Mouse (Mus musculus): Measurements from ENCODE around the gene Ptprm.
"Not testable (repeated sequence)": the region's sequence is repeated elsewhere in the genome, so short reads cannot be mapped to it uniquely, and the experiment has no call there.

Gene Ptprm

GRCm38 (mm10) chr17:66879151-66879550 is 475.1 kb downstream of the Ptprm start:
- no peak for DNase-seq (ENCODE audit: low read depth, low spot score)

GRCm38 (mm10) chr17:66877582-66877981 is 476.7 kb downstream of the Ptprm start:
- DNase-seq (ENCODE audit: low read depth, low spot score), result no peak

- no peak for DNase-seq (ENCODE audit: low read depth, low spot score)
Observed at GRCm38 (mm10) chr17:66874810-66875209, 479.4 kb downstream of the Ptprm start.

- no peak for DNase-seq (ENCODE audit: low read depth, low spot score)
Observed at GRCm38 (mm10) chr17:66871396-66871795, 482.9 kb downstream of the Ptprm start.

GRCm38 (mm10) chr17:66869581-66870002 is 484.7 kb downstream of the Ptprm start:
- DNase-seq (ENCODE audit: low read depth, low spot score), result no peak

GRCm38 (mm10) chr17:66864441-66864840 is 489.8 kb downstream of the Ptprm start:
- DNase-seq (ENCODE audit: low read depth, low spot score), result no peak

GRCm38 (mm10) chr17:66861557-66861956 is 492.7 kb downstream of the Ptprm start:
- no peak for DNase-seq (ENCODE audit: low read depth, low spot score)

GRCm38 (mm10) chr17:66858757-66859156 is 495.5 kb downstream of the Ptprm start:
- no peak for DNase-seq (ENCODE audit: low read depth, low spot score)

GRCm38 (mm10) chr17:66852496-66852895 is 501.8 kb downstream of the Ptprm start:
- DNase-seq (ENCODE audit: low read depth, low spot score), result no peak

- not testable (repeated sequence) for DNase-seq (ENCODE audit: low read depth, low spot score)
Observed at GRCm38 (mm10) chr17:66847011-66847410, 507.2 kb downstream of the Ptprm start.

GRCm38 (mm10) chr17:66822347-66822746 is 531.9 kb downstream of the Ptprm start:
- no peak for DNase-seq (ENCODE audit: low read depth, low spot score)

- DNase-seq (ENCODE audit: low read depth, low spot score), result no peak
Observed at GRCm38 (mm10) chr17:66817380-66817779, 536.9 kb downstream of the Ptprm start.

- no peak for DNase-seq (ENCODE audit: low read depth, low spot score)
Observed at GRCm38 (mm10) chr17:66815921-66816320, 538.3 kb downstream of the Ptprm start.

GRCm38 (mm10) chr17:66813786-66814185 is 540.5 kb downstream of the Ptprm start:
- no peak for DNase-seq (ENCODE audit: low read depth, low spot score)

GRCm38 (mm10) chr17:66813346-66813745 is 540.9 kb downstream of the Ptprm start:
- DNase-seq (ENCODE audit: low read depth, low spot score), result no peak

- DNase-seq (ENCODE audit: low read depth, low spot score), result no peak
Observed at GRCm38 (mm10) chr17:66809786-66810185, 544.5 kb downstream of the Ptprm start.

GRCm38 (mm10) chr17:66808186-66808585 is 546.1 kb downstream of the Ptprm start:
- no peak for DNase-seq (ENCODE audit: low read depth, low spot score)

- no peak for DNase-seq (ENCODE audit: low read depth, low spot score)
Observed at GRCm38 (mm10) chr17:66801831-66802687, 552.2 kb downstream of the Ptprm start.

- DNase-seq (ENCODE audit: low read depth, low spot score), result no peak
Observed at GRCm38 (mm10) chr17:66800231-66800630, 554.0 kb downstream of the Ptprm start.

GRCm38 (mm10) chr17:66786166-66786565 is 568.1 kb downstream of the Ptprm start:
- no peak for DNase-seq (ENCODE audit: low read depth, low spot score)

GRCm38 (mm10) chr17:66785586-66785985 is 568.7 kb downstream of the Ptprm start:
- no peak for DNase-seq (ENCODE audit: low read depth, low spot score)

- no peak for DNase-seq (ENCODE audit: low read depth, low spot score)
Observed at GRCm38 (mm10) chr17:66783601-66784000, 570.7 kb downstream of the Ptprm start.

GRCm38 (mm10) chr17:66783075-66783492 is 571.2 kb downstream of the Ptprm start:
- DNase-seq (ENCODE audit: low read depth, low spot score), result no peak
